Mouse (Mus musculus) liver, postnatal 0 days (tissue): ENCODE measurements at regions not wholly inside any gene's neighbourhood (a gene's known extent, or its start where the extent isn't known, plus 50 kb on each side); places are given as distances from the start of the nearest gene placed in this dataset.

Source experiments
- ATAC-seq: fragments of 200-750 bp; cut with Nextera tagmentation; 2 replicates; pipeline ENCODE4 v1.8.0; 2017; ENCODE audit warnings: mild to moderate bottlenecking, moderate library complexity
- DNase-seq: peaks from one replicate; pipeline ENCODE4 v3.0.0-alpha.2; 2016
- H3K27ac ChIP-seq: fragments of 300-500 bp; sonication (generic); 2 replicates; pipeline ENCODE4 v1.5.1; 2014; ENCODE audit warnings: antibody characterized with exemption, moderate library complexity, mild to moderate bottlenecking, low read depth
- H3K27me3 ChIP-seq: fragments of 300-500 bp; sonication (generic); 2 replicates; pipeline ENCODE4 v1.6.1; 2014; ENCODE audit warnings: low read length, control low read depth, mixed read lengths; ENCODE audit not compliant: insufficient read depth
- H3K36me3 ChIP-seq: fragments of 300-500 bp; sonication (generic); replicated peaks from 2 replicates; pipeline ENCODE4 v1.6.1; 2014; ENCODE audit warnings: mild to moderate bottlenecking, control low read depth, low read length, moderate library complexity, mixed read lengths; ENCODE audit not compliant: insufficient read depth
- H3K4me1 ChIP-seq: fragments of 300-500 bp; sonication (generic); 2 replicates; pipeline ENCODE4 v1.6.1; 2014; ENCODE audit warnings: antibody characterized with exemption, mild to moderate bottlenecking, control low read depth; ENCODE audit not compliant: insufficient read depth
- H3K4me2 ChIP-seq: fragments of 300-500 bp; sonication (generic); 2 replicates; pipeline ENCODE4 v1.6.1; 2014; ENCODE audit warnings: low read depth, mild to moderate bottlenecking, low read length, moderate library complexity, mixed read lengths
- H3K4me3 ChIP-seq: fragments of 300-500 bp; sonication (generic); 2 replicates; pipeline ENCODE4 v1.5.1; 2014; ENCODE audit warnings: low read depth, low read length
- H3K9ac ChIP-seq: fragments of 300-500 bp; sonication (generic); replicated peaks from 2 replicates; pipeline ENCODE4 v1.6.1; 2014; ENCODE audit warnings: mild to moderate bottlenecking, moderate library complexity
- H3K9me3 ChIP-seq: fragments of 300-500 bp; sonication (generic); 2 replicates; pipeline ENCODE4 v1.6.1; 2016; ENCODE audit warnings: mild to moderate bottlenecking, control low read depth, low read length, mixed read lengths
- CTCF ChIP-seq: sonication (generic); IDR thresholded peaks from 2 replicates; pipeline ENCODE4 v1.5.1; 2016; ENCODE audit warnings: antibody characterized with exemption, low read depth
- EP300 ChIP-seq: IDR thresholded peaks from 2 replicates; pipeline ENCODE4 v1.6.1; 2016; ENCODE audit warnings: antibody characterized with exemption, low read depth, mild to moderate bottlenecking
- WGBS: fragments of 180-500 bp; shearing (Covaris S2); extraction: QIAGEN DNeasy Blood & Tissue Kit; methylation state at CpG from one replicate; pipeline ENCODE4 v1.1.7; 2014; ENCODE audit not compliant: insufficient replicate concordance; 5-methylcytosine and 5-hydroxymethylcytosine counted together

- no peak for TF ChIP-seq EP300
- TF ChIP-seq CTCF, result no peak
- Histone ChIP-seq H3K4me3 (no peak overlapping the region), H3K4me2 (no peak overlapping the region), H3K4me1 (no peaks in the 10 kb centered on the region; the same call in 1 of the 2 replicates), H3K27ac (no peak overlapping the region), H3K9ac (no peak overlapping the region), H3K36me3 (no peaks in the 10 kb centered on the region), H3K9me3 (no peaks in the 10 kb centered on the region), H3K27me3 (no peaks in the 10 kb centered on the region)
- 72% methylated on average over 11 of the region's 11 CpGs for WGBS
- ATAC-seq (no peak), DNase-seq (no peak)
Measured at GRCm38 (mm10) chr1:183905345-183906142, 107.6 kb upstream of the Dusp10 start.

GRCm38 (mm10) chr1:183917656-183918055 lies 95.4 kb upstream of the Dusp10 start:
- H3K27ac ChIP-seq, result no peak overlapping the region
- H3K9ac ChIP-seq, result no peak overlapping the region
- no peak for TF ChIP-seq EP300
- no peak for TF ChIP-seq CTCF
- H3K36me3 ChIP-seq, result no peaks in the 10 kb centered on the region
- no peaks in the 10 kb centered on the region for H3K9me3 ChIP-seq
- ATAC-seq, result no peak
- H3K4me3 ChIP-seq, result no peak overlapping the region
- no peak for DNase-seq
- H3K4me2 ChIP-seq, result no peak overlapping the region
- no peaks in the 10 kb centered on the region for H3K4me1 ChIP-seq
- H3K27me3 ChIP-seq, result no peaks in the 10 kb centered on the region
- 81% methylated on average over 3 of the region's 3 CpGs for WGBS

- Histone ChIP-seq H3K36me3 (no peaks in the 10 kb centered on the region), H3K4me3 (no peak overlapping the region), H3K27ac (no peak overlapping the region), H3K9me3 (no peaks in the 10 kb centered on the region), H3K4me1 (no peaks in the 10 kb centered on the region), H3K27me3 (no peaks in the 10 kb centered on the region), H3K9ac (no peak overlapping the region), H3K4me2 (no peak overlapping the region)
- WGBS, result 57% methylated on average over 2 of the region's 2 CpGs
- no peak for TF ChIP-seq CTCF
- no peak for TF ChIP-seq EP300
- DNase-seq, result no peak
- no peak for ATAC-seq
Measured at GRCm38 (mm10) chr1:183921262-183921661, 91.8 kb upstream of the Dusp10 start.

- H3K27ac ChIP-seq, result no peak overlapping the region
- no peak for ATAC-seq
- DNase-seq, result no peak
- H3K9me3 ChIP-seq, result no peaks in the 10 kb centered on the region
- WGBS, result 73% methylated on average over 4 of the region's 4 CpGs
- no peaks in the 10 kb centered on the region for H3K4me1 ChIP-seq
- TF ChIP-seq EP300 (no peak), CTCF (no peak)
- no peaks in the 10 kb centered on the region for H3K36me3 ChIP-seq
- H3K27me3 ChIP-seq, result no peaks in the 10 kb centered on the region
- no peak overlapping the region for H3K4me2 ChIP-seq
- H3K9ac ChIP-seq, result no peak overlapping the region
- H3K4me3 ChIP-seq, result no peak overlapping the region
Measured at GRCm38 (mm10) chr1:183928539-183928938, 84.6 kb upstream of the Dusp10 start.

- Histone ChIP-seq H3K27ac (no peak overlapping the region), H3K9ac (no peak overlapping the region), H3K9me3 (no peaks in the 10 kb centered on the region), H3K4me3 (no peak overlapping the region), H3K36me3 (no peaks in the 10 kb centered on the region), H3K4me2 (no peak overlapping the region), H3K27me3 (no peaks in the 10 kb centered on the region), H3K4me1 (no peaks in the 10 kb centered on the region)
- DNase-seq (no peak), ATAC-seq (no peak)
- 59% methylated on average over 4 of the region's 4 CpGs for WGBS
- TF ChIP-seq EP300 (no peak), CTCF (no peak)
Measured at GRCm38 (mm10) chr1:183930363-183930982, 82.6 kb upstream of the Dusp10 start.

GRCm38 (mm10) chr1:183931141-183931540 lies 82.0 kb upstream of the Dusp10 start:
- H3K4me3 ChIP-seq, result no peak overlapping the region
- H3K4me2 ChIP-seq, result no peak overlapping the region
- H3K9ac ChIP-seq, result no peak overlapping the region
- H3K9me3 ChIP-seq, result no peaks in the 10 kb centered on the region
- WGBS, result 69% methylated on average over 3 of the region's 3 CpGs
- H3K4me1 ChIP-seq, result no peaks in the 10 kb centered on the region
- no peaks in the 10 kb centered on the region for H3K36me3 ChIP-seq
- no peak for TF ChIP-seq CTCF
- no peak for TF ChIP-seq EP300
- DNase-seq (no peak), ATAC-seq (no peak)
- H3K27ac ChIP-seq, result no peak overlapping the region
- H3K27me3 ChIP-seq, result no peaks in the 10 kb centered on the region
